Mouse (Mus musculus): ENCODE data around the gene Mdga2. TPM values are rescaled to one million over a fixed set of nuclear protein-coding genes. Genes with fewer than 3 reads are reported as not detected.

Gene Mdga2
- polyA plus RNA-seq, 1 experiment from 2014 or later = 0.08 TPM

DNA sequence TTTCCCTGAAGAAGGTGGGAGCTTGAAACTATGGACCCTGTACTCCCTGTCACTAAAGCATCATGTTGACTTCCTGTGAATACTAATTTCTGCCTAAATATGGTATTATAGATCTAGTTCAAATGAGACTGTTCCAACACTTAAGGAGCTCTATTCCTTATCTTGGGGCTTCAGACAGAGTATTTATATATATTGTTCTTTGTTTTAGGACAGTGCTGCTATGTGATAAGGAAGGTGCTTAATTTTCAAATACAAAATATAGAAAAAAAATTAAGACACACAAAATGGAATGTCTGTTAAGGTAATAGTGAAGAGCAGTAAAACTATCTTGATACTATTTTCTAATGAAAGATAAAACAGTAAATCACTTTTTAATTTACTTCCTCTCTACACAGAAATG, 517.3 kb downstream of the Mdga2 start:
- Histone ChIP-seq H3K4me2 (replicated peaks; ENCODE audit: low read depth, low read length) (no peak overlapping the region), H3K9ac (replicated peaks; ENCODE audit: low read depth) (no peak overlapping the region), H3K4me1 (ENCODE audit: insufficient read depth, low read depth, low read length) (no peaks in the 10 kb centered on the region), H3K27me3 (replicated peaks; ENCODE audit: insufficient read depth, low read length) (no peaks in the 10 kb centered on the region), H3K36me3 (ENCODE audit: insufficient read depth, low read length) (no peaks in the 10 kb centered on the region), H3K27ac (ENCODE audit: low read length) (no peak overlapping the region), H3K4me3 (ENCODE audit: low read depth, low read length) (no peak overlapping the region), H3K9me3 (ENCODE audit: low read length) (no peaks in the 10 kb centered on the region)
- ATAC-seq = no peak
- no peak for TF ChIP-seq CTCF (IDR thresholded peaks at IDR 0.05)
- no peak for DNase-seq (ENCODE audit: low spot score)

GRCm38 (mm10) chr12:66702781-66703180, 519.6 kb downstream of the Mdga2 start:
- no peaks in the 10 kb centered on the region for H3K9me3 ChIP-seq (ENCODE audit: low read length)
- no peak overlapping the region for H3K4me2 ChIP-seq (replicated peaks; ENCODE audit: low read depth, low read length)
- no peaks in the 10 kb centered on the region for H3K36me3 ChIP-seq (ENCODE audit: insufficient read depth, low read length)
- 80% methylated on average over 3 of the region's 3 CpGs for WGBS
- no peaks in the 10 kb centered on the region for H3K27me3 ChIP-seq (replicated peaks; ENCODE audit: insufficient read depth, low read length)
- DNase-seq (ENCODE audit: low spot score) = no peak
- H3K27ac ChIP-seq (ENCODE audit: low read length) = no peak overlapping the region
- H3K4me1 ChIP-seq (ENCODE audit: insufficient read depth, low read depth, low read length) = no peaks in the 10 kb centered on the region
- no peak overlapping the region for H3K4me3 ChIP-seq (ENCODE audit: low read depth, low read length)
- no peak overlapping the region for H3K9ac ChIP-seq (replicated peaks; ENCODE audit: low read depth)
- no peak for ATAC-seq
- TF ChIP-seq CTCF (IDR thresholded peaks at IDR 0.05) = no peak
- no peak for TF ChIP-seq EP300 (IDR thresholded peaks at IDR 0.05)

- ATAC-seq (no peak), DNase-seq (ENCODE audit: low spot score) (no peak)
- Histone ChIP-seq H3K36me3 (ENCODE audit: insufficient read depth, low read length) (no peaks in the 10 kb centered on the region), H3K4me3 (ENCODE audit: low read depth, low read length) (no peak overlapping the region), H3K27ac (ENCODE audit: low read length) (no peak overlapping the region), H3K9me3 (ENCODE audit: low read length) (no peaks in the 10 kb centered on the region), H3K4me2 (replicated peaks; ENCODE audit: low read depth, low read length) (no peak overlapping the region), H3K27me3 (replicated peaks; ENCODE audit: insufficient read depth, low read length) (no peaks in the 10 kb centered on the region), H3K9ac (replicated peaks; ENCODE audit: low read depth) (no peak overlapping the region), H3K4me1 (ENCODE audit: insufficient read depth, low read depth, low read length) (no peaks in the 10 kb centered on the region)
- TF ChIP-seq CTCF (IDR thresholded peaks at IDR 0.05) = no peak
- TF ChIP-seq EP300 (IDR thresholded peaks at IDR 0.05) = no peak
- 72% methylated on average over 3 of the region's 3 CpGs for WGBS
These were observed 542.8 kb downstream of the Mdga2 start for GRCm38 (mm10) chr12:66679558-66679957.

- 57% methylated on average over 12 of the region's 12 CpGs for WGBS
- Histone ChIP-seq H3K27me3 (replicated peaks; ENCODE audit: insufficient read depth, low read length) (no peaks in the 10 kb centered on the region), H3K27ac (ENCODE audit: low read length) (no peak overlapping the region), H3K36me3 (ENCODE audit: insufficient read depth, low read length) (no peaks in the 10 kb centered on the region), H3K4me3 (ENCODE audit: low read depth, low read length) (no peak overlapping the region), H3K4me2 (replicated peaks; ENCODE audit: low read depth, low read length) (no peak overlapping the region), H3K9ac (replicated peaks; ENCODE audit: low read depth) (no peak overlapping the region), H3K9me3 (ENCODE audit: low read length) (no peaks in the 10 kb centered on the region), H3K4me1 (ENCODE audit: insufficient read depth, low read depth, low read length) (no peaks in the 10 kb centered on the region)
- TF ChIP-seq CTCF (IDR thresholded peaks at IDR 0.05) (no peak), EP300 (IDR thresholded peaks at IDR 0.05) (no peak)
- no peak for DNase-seq (ENCODE audit: low spot score)
- no peak for ATAC-seq
These were observed 573.5 kb downstream of the Mdga2 start for GRCm38 (mm10) chr12:66648605-66649552.

DNA sequence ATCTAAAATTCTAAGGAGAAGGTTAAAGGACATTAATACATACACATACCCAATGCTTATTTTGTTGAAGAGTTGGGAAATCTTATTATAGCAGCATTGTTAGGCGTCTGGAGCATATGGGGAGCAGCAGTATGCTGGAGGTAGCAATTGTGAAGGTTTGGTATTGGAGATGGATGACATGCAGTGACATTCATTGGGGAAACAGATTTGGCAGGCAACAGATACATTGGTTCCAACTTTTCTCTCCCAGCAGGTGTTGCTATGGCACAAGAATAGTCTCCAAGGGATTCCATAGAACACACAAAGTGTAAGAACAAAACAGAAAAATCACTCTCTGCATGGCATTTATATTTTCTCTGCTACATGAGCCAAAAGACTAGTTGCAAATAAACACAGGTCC, 581.9 kb downstream of the Mdga2 start:
- no peak overlapping the region for H3K9ac ChIP-seq (replicated peaks; ENCODE audit: low read depth)
- H3K27ac ChIP-seq (ENCODE audit: low read length) = no peak overlapping the region
- WGBS = 33% methylated on average over 1 of the region's 1 CpGs
- ATAC-seq (no peak), DNase-seq (ENCODE audit: low spot score) (no peak)
- H3K27me3 ChIP-seq (replicated peaks; ENCODE audit: insufficient read depth, low read length) = no peaks in the 10 kb centered on the region
- H3K4me1 ChIP-seq (ENCODE audit: insufficient read depth, low read depth, low read length) = no peaks in the 10 kb centered on the region
- no peaks in the 10 kb centered on the region for H3K36me3 ChIP-seq (ENCODE audit: insufficient read depth, low read length)
- no peak overlapping the region for H3K4me3 ChIP-seq (ENCODE audit: low read depth, low read length)
- H3K4me2 ChIP-seq (replicated peaks; ENCODE audit: low read depth, low read length) = no peak overlapping the region
- TF ChIP-seq EP300 (IDR thresholded peaks at IDR 0.05) (no peak), CTCF (IDR thresholded peaks at IDR 0.05) (no peak)
- H3K9me3 ChIP-seq (ENCODE audit: low read length) = no peaks in the 10 kb centered on the region

DNA sequence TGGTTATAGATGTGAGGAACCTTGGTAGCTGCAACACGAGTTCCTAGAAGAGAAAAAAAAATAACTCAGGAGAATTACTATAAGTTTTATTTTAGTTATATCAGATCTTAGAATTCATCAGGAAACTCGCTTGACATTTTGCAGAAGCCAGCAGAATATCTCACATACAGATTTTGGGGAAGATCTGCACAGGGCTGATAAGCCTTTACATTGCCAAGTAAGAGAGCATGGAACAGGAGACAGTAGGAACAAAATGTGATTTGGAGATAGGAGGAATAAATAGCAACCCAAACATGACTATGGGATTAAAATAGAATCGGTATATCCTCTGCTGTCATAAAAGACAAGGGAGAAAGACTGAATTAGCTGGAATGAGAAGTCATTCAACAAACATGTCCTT, 602.4 kb downstream of the Mdga2 start:
- Histone ChIP-seq H3K4me2 (replicated peaks; ENCODE audit: low read depth, low read length) (no peak overlapping the region), H3K36me3 (ENCODE audit: insufficient read depth, low read length) (no peaks in the 10 kb centered on the region), H3K4me3 (ENCODE audit: low read depth, low read length) (no peak overlapping the region), H3K9me3 (ENCODE audit: low read length) (no peaks in the 10 kb centered on the region), H3K27ac (ENCODE audit: low read length) (no peak overlapping the region), H3K9ac (replicated peaks; ENCODE audit: low read depth) (no peak overlapping the region), H3K27me3 (replicated peaks; ENCODE audit: insufficient read depth, low read length) (no peaks in the 10 kb centered on the region), H3K4me1 (ENCODE audit: insufficient read depth, low read depth, low read length) (no peaks in the 10 kb centered on the region)
- 70% methylated on average over 3 of the region's 3 CpGs for WGBS
- DNase-seq (ENCODE audit: low spot score) (no peak), ATAC-seq (no peak)
- no peak for TF ChIP-seq CTCF (IDR thresholded peaks at IDR 0.05)
- TF ChIP-seq EP300 (IDR thresholded peaks at IDR 0.05) = no peak

All from lung, postnatal 0 days (tissue).